Mouse (Mus musculus) lung, adult 18-20 months (tissue): ENCODE results near the gene Cnbd2.
"Not testable (repeated sequence)": the region's sequence is repeated elsewhere in the genome, so short reads cannot be mapped to it uniquely, and the experiment has no call there.

ENCODE experiments used
- DNase-seq, 2 experiments: peaks; one replicate each; pipeline ENCODE4 v3.0.0; 2022; ENCODE audit warnings: mixed read lengths in 2 of 2

The Cnbd2 gene

GRCm38 (mm10) chr2:156393155-156393828, 81.2 kb downstream of the Cnbd2 start:
- DNase-seq = no peak

GRCm38 (mm10) chr2:156394282-156394681, 82.2 kb downstream of the Cnbd2 start:
- DNase-seq = no peak

- DNase-seq = no peak
Measured at GRCm38 (mm10) chr2:156396096-156396495, 84.0 kb downstream of the Cnbd2 start.

- DNase-seq = no peak
Measured at GRCm38 (mm10) chr2:156397988-156398387, 85.9 kb downstream of the Cnbd2 start.

- DNase-seq = no peak
Measured at GRCm38 (mm10) chr2:156399485-156399884, 87.4 kb downstream of the Cnbd2 start.

GRCm38 (mm10) chr2:156401331-156401730, 89.2 kb downstream of the Cnbd2 start:
- peak; percentile 41 to 67 for DNase-seq

- DNase-seq = no peak
Measured at GRCm38 (mm10) chr2:156402036-156402435, 89.9 kb downstream of the Cnbd2 start.

GRCm38 (mm10) chr2:156406987-156407386, 94.9 kb downstream of the Cnbd2 start:
- DNase-seq = no peak

GRCm38 (mm10) chr2:156408168-156408567, 96.1 kb downstream of the Cnbd2 start:
- no peak for DNase-seq

- not testable (repeated sequence) for DNase-seq
Measured at GRCm38 (mm10) chr2:156411348-156411747, 99.2 kb downstream of the Cnbd2 start.

- no peak for DNase-seq
Measured at GRCm38 (mm10) chr2:156414996-156415395, 102.9 kb downstream of the Cnbd2 start.

- DNase-seq = peak in 1 of 2 experiments; percentile 27
Measured at GRCm38 (mm10) chr2:156415674-156416073, 103.6 kb downstream of the Cnbd2 start.

- DNase-seq = peak; percentile 43 to 65
Measured at GRCm38 (mm10) chr2:156417194-156417593, 105.1 kb downstream of the Cnbd2 start.

GRCm38 (mm10) chr2:156418467-156418866, 106.4 kb downstream of the Cnbd2 start:
- no peak for DNase-seq

GRCm38 (mm10) chr2:156420327-156420693, 108.2 kb downstream of the Cnbd2 start:
- DNase-seq = no peak

GRCm38 (mm10) chr2:156420694-156421380, 108.7 kb downstream of the Cnbd2 start, which contains the start of gene Epb41l1:
Epb41l1 (plus strand) TSS chr2:156420909.
- peak; percentile 76 for DNase-seq

- peak; percentile 43 to 65 for DNase-seq
Measured at GRCm38 (mm10) chr2:156421381-156422110, 109.4 kb downstream of the Cnbd2 start.

GRCm38 (mm10) chr2:156422631-156423030, 110.5 kb downstream of the Cnbd2 start:
- DNase-seq = peak; percentile 51 to 71

GRCm38 (mm10) chr2:156423672-156424071, 111.6 kb downstream of the Cnbd2 start:
- no peak for DNase-seq
